Mouse (Mus musculus) hindbrain, embryonic 11.5 days (tissue): ENCODE measurements around the gene Acss2. TPM values are rescaled to one million over a fixed set of nuclear protein-coding genes. Genes with fewer than 3 reads are reported as not detected.

Experiments
- ATAC-seq: fragments of 200-750 bp; cut with Nextera tagmentation; 2 replicates; pipeline ENCODE4 v1.8.0; 2017; ENCODE audit warnings: mild to moderate bottlenecking, moderate TSS enrichment, moderate library complexity; ENCODE audit not compliant: low FRiP score
- DNase-seq: peaks from one replicate; pipeline ENCODE4 v3.0.0-alpha.2; 2015; ENCODE audit warnings: low spot score
- H3K27ac ChIP-seq: fragments of 300-500 bp; sonication (generic); 2 replicates; pipeline ENCODE4 v1.5.1; 2014; ENCODE audit warnings: mild to moderate bottlenecking, low read depth, low read length
- H3K27me3 ChIP-seq: fragments of 300-500 bp; sonication (generic); 2 replicates; pipeline ENCODE4 v1.6.1; 2014; ENCODE audit warnings: mild to moderate bottlenecking, low read length, moderate library complexity, mixed read lengths; ENCODE audit not compliant: control insufficient read depth, insufficient read depth
- H3K36me3 ChIP-seq: fragments of 300-500 bp; sonication (generic); 2 replicates; pipeline ENCODE4 v1.6.1; 2014; ENCODE audit warnings: mild to moderate bottlenecking, low read length, moderate library complexity, mixed read lengths; ENCODE audit not compliant: control insufficient read depth, insufficient read depth
- H3K4me1 ChIP-seq: fragments of 300-500 bp; sonication (generic); replicated peaks from 2 replicates; pipeline ENCODE4 v1.6.1; 2014; ENCODE audit warnings: low read length, mixed read lengths; ENCODE audit not compliant: control insufficient read depth, insufficient read depth
- H3K4me2 ChIP-seq: fragments of 300-500 bp; sonication (generic); replicated peaks from 2 replicates; pipeline ENCODE4 v1.6.1; 2014; ENCODE audit warnings: mild to moderate bottlenecking, low read depth, low read length
- H3K4me3 ChIP-seq: fragments of 300-500 bp; sonication (generic); 2 replicates; pipeline ENCODE4 v1.5.1; 2014; ENCODE audit warnings: low read depth, low read length
- H3K9ac ChIP-seq: fragments of 300-500 bp; sonication (generic); 2 replicates; pipeline ENCODE4 v1.6.1; 2014; ENCODE audit warnings: low read depth, low read length
- H3K9me3 ChIP-seq: fragments of 300-500 bp; sonication (generic); 2 replicates; pipeline ENCODE4 v1.6.1; 2016; ENCODE audit warnings: low read length; ENCODE audit not compliant: control insufficient read depth
- WGBS: fragments of 180-500 bp; shearing (Covaris S2); extraction: QIAGEN DNeasy Blood & Tissue Kit; methylation state at CpG from one replicate; pipeline ENCODE4 v1.1.7; 2014; 5-methylcytosine and 5-hydroxymethylcytosine counted together
- polyA plus RNA-seq: library from polyadenylated mRNA; unstranded; fragments of >200 nt; fragmentation: Nextera tagmentation; extraction: Ambion mirVana; gene quantifications from 2 replicates; pipeline ENCODE4 v1.2.1, GENCODE M21; 2014

Acss2 gene
- polyA plus RNA-seq, 1 experiment from 2014 or later: 24.1 TPM

DNA sequence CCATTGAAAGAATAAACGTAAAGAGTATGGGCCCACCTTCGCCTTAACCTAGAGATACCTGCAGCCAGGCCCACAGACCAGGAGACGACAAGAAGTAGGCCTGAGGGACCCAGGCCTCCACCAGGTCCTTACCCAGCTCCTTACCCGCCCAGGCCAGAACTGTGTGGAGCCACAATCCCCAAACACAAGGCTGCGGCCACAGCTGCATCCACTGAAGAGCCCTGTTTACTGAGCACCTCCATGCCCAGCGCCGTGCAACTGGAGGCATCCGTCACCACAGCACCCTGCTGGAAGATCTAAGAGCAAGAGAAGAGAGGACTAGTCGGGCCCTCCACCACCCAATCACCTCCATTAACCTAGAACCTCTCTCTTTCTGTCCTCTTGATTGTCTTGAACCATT, 11.9 kb upstream of the Acss2 start:
- Histone ChIP-seq H3K9me3 (no peaks in the 10 kb centered on the region), H3K9ac (no peak overlapping the region), H3K27me3 (no peaks in the 10 kb centered on the region), H3K4me2 (no peak overlapping the region), H3K4me1 (no peaks in the 10 kb centered on the region), H3K36me3 (peaks cover 2% of the 10 kb centered on the region; the same call in 1 of the 2 replicates), H3K27ac (no peak overlapping the region), H3K4me3 (no peak overlapping the region)
- WGBS: 89% methylated on average over 9 of the region's 9 CpGs
- ATAC-seq (no peak), DNase-seq (no peak)

DNA sequence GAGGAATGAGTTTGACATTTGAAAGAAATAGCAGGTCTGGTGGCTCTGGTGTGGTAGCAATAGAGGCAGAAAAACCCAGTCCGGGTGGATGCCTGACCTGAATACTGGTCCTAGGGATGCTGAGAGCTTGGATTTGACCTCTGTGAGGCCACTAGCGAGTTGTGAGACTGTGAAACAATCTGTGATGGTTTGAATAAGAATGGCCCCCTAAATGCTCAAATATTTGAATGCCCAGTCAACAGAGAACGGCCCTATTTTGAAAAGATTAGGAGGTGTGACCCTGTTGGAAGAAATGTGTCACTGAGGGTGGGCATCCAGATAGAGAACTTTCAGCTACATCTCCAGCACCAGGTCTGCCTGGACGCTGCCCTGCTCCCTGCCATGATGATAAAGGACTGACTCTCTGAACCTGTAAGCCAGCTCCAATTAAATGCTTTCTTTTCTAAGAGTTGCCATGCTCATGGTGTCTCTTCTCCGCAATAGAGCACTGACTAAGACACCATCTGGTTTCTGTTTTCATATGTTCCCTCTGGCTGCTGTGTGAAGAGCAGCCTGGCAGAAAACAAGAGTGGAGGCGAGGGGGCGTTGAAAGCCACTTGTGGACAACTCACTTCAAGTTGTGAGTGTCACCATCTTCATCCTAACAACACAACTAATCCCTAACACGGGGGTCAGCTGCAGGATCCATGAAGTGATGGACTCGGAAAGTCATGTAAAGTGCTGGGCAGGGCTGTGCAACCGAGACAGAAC, 9.9 kb upstream of the Acss2 start:
- Histone ChIP-seq H3K4me1 (no peaks in the 10 kb centered on the region), H3K27me3 (no peaks in the 10 kb centered on the region), H3K36me3 (peaks cover 2% of the 10 kb centered on the region; the same call in 1 of the 2 replicates), H3K4me2 (no peak overlapping the region), H3K9me3 (no peaks in the 10 kb centered on the region), H3K4me3 (no peak overlapping the region), H3K27ac (no peak overlapping the region), H3K9ac (no peak overlapping the region)
- DNase-seq (no peak), ATAC-seq (no peak)
- 78% methylated on average over 10 of the region's 10 CpGs for WGBS

DNA sequence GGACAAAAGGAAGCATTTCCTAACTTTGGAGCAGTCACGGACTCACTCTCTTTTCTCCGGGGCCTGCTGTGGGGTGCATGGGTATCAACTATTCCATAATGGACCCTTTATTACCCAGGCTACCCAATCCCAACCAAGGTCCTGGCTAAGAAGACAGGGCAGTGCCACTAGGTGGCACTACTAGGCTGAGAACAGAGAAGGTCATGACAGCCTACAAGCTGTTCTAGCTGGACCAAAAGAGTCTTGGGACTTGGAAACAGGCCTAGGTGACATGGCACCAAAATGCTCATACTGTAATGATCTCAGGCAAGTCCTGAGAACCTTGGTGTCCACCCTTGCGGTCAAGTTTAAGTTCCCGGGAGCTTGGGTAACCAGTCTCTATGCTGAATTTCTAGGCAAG, 5.3 kb upstream of the Acss2 start:
- H3K4me3 ChIP-seq: no peak overlapping the region
- no peaks in the 10 kb centered on the region for H3K9me3 ChIP-seq
- DNase-seq (peak; percentile 64), ATAC-seq (no peak)
- no peaks in the 10 kb centered on the region for H3K4me1 ChIP-seq
- 66% methylated on average over 4 of the region's 4 CpGs for WGBS
- no peaks in the 10 kb centered on the region for H3K27me3 ChIP-seq
- no peak overlapping the region for H3K9ac ChIP-seq
- no peaks in the 10 kb centered on the region for H3K36me3 ChIP-seq
- H3K4me2 ChIP-seq: no peak overlapping the region
- no peak overlapping the region for H3K27ac ChIP-seq

DNA sequence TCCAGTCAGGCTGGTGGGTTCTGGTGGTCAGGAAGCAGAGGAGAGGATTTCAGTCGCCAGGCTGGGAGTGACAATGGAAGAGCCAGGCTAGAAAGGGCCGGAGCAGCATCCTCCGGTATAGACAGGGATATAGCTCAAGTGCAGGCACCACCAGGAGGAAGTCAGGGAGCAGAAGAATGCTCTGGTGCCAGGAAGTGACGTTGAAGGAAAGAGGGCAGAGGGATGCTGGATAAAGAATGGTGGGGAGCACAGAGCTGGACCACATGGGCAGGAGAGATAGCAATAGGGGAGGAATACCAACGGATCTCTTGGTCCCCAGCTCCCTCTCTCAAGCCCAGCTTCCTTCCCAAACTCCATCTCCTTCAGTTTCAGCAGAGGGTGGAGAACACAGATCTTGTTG, 4.2 kb upstream of the Acss2 start:
- H3K27ac ChIP-seq: no peak overlapping the region
- no peaks in the 10 kb centered on the region for H3K4me1 ChIP-seq
- H3K4me3 ChIP-seq: peak overlapping the region; percentile 51; the same call in 1 of the 2 replicates
- DNase-seq (no peak), ATAC-seq (no peak)
- H3K4me2 ChIP-seq: peak overlapping the region; percentile 46
- WGBS: 74% methylated on average over 5 of the region's 5 CpGs
- H3K9ac ChIP-seq: no peak overlapping the region; the same call in 1 of the 2 replicates
- no peaks in the 10 kb centered on the region for H3K27me3 ChIP-seq
- no peaks in the 10 kb centered on the region for H3K36me3 ChIP-seq
- no peaks in the 10 kb centered on the region for H3K9me3 ChIP-seq

DNA sequence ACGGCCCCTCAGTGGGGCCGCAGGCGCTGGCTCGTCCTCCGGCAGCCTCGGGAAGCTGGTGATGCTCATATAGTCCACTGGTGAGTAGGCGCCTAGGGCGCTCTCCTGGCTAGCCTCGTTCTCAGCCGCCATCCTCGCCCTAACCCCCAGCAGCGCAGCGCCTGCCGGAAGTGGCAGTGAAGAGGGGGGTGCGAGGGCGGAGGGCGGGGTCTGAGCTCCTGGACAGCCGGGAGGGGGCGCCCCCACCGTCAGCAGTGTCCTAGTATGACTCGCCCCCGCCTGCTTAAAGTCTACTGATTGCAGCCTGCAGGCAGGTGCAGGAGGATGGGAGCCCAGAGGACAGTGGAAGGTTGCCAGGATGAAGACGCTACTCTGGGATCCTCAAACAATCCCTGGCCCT, 3.1 kb upstream of the Acss2 start:
- Histone ChIP-seq H3K27me3 (no peaks in the 10 kb centered on the region), H3K27ac (peak overlapping the region; percentile 31; the same call in 1 of the 2 replicates), H3K4me1 (no peaks in the 10 kb centered on the region), H3K36me3 (no peaks in the 10 kb centered on the region), H3K4me3 (peak overlapping the region; percentile 51), H3K9me3 (no peaks in the 10 kb centered on the region), H3K4me2 (peak overlapping the region; percentile 46), H3K9ac (peak overlapping the region; percentile 85)
- ATAC-seq (peak; percentile 22), DNase-seq (peak; percentile 79)
- WGBS: under 1% methylated on average over 22 of the region's 23 CpGs

DNA sequence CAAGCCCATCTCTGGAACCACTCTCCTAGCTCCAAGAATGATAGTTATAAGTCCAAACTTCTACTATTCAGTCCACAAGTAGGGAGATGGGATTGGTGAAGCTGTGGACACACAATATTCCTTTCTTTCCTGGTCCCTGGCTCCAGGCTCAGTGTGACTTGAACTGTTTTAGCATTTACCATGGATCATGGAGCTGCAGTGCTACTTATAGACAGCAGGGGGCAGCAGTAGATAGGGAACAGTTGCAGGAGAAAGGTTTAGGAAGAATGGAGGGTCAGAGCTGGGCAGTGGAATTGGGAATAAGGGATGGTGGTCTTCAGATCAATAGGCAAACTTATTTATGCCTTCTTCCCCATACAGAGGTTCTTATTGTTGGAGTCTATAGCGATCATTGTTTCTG, 1.8 kb upstream of the Acss2 start:
- 15% methylated on average over 1 of the region's 1 CpGs for WGBS
- no peak overlapping the region for H3K4me2 ChIP-seq
- no peaks in the 10 kb centered on the region for H3K27me3 ChIP-seq
- H3K9ac ChIP-seq: no peak overlapping the region
- H3K4me1 ChIP-seq: no peaks in the 10 kb centered on the region
- peak; percentile 87 for DNase-seq
- H3K4me3 ChIP-seq: no peak overlapping the region
- H3K27ac ChIP-seq: no peak overlapping the region
- ATAC-seq: no peak
- H3K9me3 ChIP-seq: no peaks in the 10 kb centered on the region
- H3K36me3 ChIP-seq: no peaks in the 10 kb centered on the region

DNA sequence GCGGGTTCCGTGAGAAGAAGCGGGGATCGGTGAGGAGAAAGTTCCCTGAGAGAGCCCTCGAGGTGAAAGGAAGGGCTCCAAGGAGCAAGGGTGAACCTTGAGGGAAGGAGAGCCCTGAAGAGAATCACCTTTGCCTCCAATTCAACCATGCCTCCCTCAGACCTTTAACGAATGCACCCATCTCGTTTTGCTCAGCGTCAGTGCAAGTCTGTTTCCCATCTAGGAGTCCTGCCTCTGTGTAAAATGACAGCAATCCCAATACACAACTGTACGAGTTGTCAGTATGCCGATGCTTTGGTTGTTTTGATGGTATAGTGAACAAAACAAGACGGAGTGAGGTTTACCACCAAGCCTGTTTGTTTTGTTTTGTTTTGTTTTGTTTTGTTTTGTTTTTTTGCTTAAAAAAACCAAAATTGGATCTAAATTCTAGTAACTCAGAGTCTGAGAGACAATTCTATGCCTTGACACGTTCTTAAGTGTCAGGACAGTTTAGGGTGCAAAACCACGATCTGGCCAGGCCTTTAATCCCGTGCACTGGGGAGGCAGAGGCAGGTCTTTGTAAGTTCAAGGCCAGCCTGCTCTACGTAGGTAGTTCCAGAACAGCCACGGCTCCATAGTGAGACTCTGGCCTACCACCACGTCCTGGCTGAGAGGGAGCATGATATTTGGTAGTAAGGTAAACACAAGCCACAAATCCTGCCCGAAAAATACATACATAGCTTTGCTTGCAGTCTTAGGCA, 953 bp downstream of the Acss2 start:
- Histone ChIP-seq H3K36me3 (no peaks in the 10 kb centered on the region), H3K27ac (no peak overlapping the region), H3K4me2 (peak overlapping the region; percentile 82), H3K4me3 (peak overlapping the region; percentile 75), H3K4me1 (no peaks in the 10 kb centered on the region), H3K9me3 (no peaks in the 10 kb centered on the region), H3K9ac (peak overlapping the region; percentile 65), H3K27me3 (no peaks in the 10 kb centered on the region)
- WGBS: 29% methylated on average over 18 of the region's 18 CpGs
- ATAC-seq (no peak), DNase-seq (no peak)

DNA sequence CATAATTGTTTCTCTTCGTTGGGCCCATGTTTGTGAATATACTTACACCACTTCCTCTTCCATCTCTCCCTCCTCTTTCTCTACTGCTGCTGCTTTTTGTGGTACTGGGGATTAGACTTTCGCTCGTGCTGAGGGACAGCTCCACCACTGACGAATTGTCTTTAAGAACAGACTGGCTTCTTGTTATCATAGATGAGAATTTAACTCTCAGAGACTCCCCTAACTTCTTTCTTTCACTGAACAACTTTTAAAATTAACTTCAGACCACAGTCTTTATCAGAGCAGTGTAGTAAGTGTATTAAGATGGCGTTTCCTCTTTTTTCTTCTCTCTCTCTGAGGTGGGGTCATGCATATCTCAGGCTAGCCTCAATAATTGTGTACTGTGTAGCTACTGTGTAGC, 6.0 kb downstream of the Acss2 start:
- Histone ChIP-seq H3K4me3 (no peak overlapping the region), H3K9ac (no peak overlapping the region)
- WGBS: 68% methylated on average over 5 of the region's 5 CpGs

DNA sequence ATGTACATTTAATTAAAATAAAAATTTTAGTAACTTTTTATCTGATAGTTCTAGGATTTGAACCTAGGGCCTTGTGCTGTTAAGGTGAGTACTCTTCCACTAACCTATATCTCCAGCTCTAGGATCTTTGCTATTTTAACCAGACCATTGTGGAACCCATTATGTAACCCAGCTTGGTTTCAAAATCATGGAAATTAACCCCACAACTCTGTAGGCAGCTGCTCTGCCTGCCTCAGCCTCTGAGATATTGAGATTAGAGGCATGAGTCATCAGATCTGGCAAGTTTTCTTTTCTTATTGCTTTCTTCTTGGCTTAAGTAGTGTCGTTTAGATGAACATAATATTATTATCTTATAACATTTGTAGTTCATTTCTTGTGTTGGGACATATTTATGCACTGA, 6.6 kb downstream of the Acss2 start:
- 77% methylated on average over 1 of the region's 1 CpGs for WGBS
- no peaks in the 10 kb centered on the region for H3K36me3 ChIP-seq
- no peak overlapping the region for H3K4me2 ChIP-seq
- H3K4me1 ChIP-seq: no peaks in the 10 kb centered on the region
- ATAC-seq: no peak
- no peaks in the 10 kb centered on the region for H3K9me3 ChIP-seq
- no peak overlapping the region for H3K4me3 ChIP-seq
- no peaks in the 10 kb centered on the region for H3K27me3 ChIP-seq
- no peak for DNase-seq
- no peak overlapping the region for H3K9ac ChIP-seq
- no peak overlapping the region for H3K27ac ChIP-seq

More for the DNA sequence above, 6.0 kb downstream of the Acss2 start:
- H3K27ac ChIP-seq: no peak overlapping the region
- no peak for DNase-seq
- H3K9me3 ChIP-seq: no peaks in the 10 kb centered on the region
- H3K4me1 ChIP-seq: no peaks in the 10 kb centered on the region
- H3K36me3 ChIP-seq: no peaks in the 10 kb centered on the region
- H3K4me2 ChIP-seq: no peak overlapping the region
- no peaks in the 10 kb centered on the region for H3K27me3 ChIP-seq
- no peak for ATAC-seq
